Mouse (Mus musculus): ENCODE measurements around the gene Mapk1ip1. TPM values are rescaled to one million over a fixed set of nuclear protein-coding genes. Genes with fewer than 3 reads are reported as not detected.

Gene Mapk1ip1
- polyA plus RNA-seq, 1 experiment from 2014 or later, result 9.4 TPM

DNA sequence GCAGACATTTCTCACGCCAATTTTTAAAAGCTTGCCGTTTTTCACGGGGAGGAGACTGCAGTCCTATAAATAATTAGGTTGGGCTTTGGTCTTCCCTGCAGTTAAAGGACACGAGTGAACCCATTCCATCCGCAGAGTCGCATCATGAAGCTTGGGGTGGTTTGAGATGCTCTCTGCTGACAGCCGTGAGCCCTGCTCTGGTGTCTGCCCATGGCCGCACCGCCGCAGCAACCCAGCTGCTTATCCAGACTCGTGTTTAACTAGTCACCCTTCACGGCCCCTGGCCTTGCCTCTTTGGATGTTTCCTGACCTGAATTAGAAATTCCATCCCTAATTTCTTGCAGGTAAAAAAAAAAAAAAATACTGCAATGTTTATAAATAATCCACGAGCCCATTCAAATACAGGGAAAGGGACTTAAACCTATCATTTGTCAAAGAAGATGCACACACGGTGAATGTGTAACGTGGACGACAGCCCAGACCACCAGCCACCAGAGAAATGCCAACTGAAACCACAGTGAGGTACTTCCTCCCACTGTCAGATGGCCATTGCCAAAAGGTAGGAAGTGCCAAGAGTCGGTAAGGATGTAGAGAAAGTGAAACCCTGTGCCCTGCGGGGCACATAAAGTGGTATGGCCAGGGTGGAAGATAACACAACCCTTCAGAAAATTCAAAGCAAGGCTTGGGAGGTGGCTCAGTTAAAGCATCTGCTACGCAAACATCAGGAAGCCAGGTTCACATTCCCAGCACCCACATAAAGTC lies 20.9 kb downstream of the Mapk1ip1 start:
- Histone ChIP-seq H3K4me3 (ENCODE audit: low read depth, low read length) (no peak overlapping the region), H3K9ac (ENCODE audit: low read length) (no peak overlapping the region), H3K9me3 (ENCODE audit: control insufficient read depth, low read length) (no peaks in the 10 kb centered on the region), H3K27me3 (ENCODE audit: control insufficient read depth, insufficient read depth, low read length) (no peaks in the 10 kb centered on the region), H3K4me2 (replicated peaks; ENCODE audit: low read depth) (no peak overlapping the region), H3K36me3 (ENCODE audit: control insufficient read depth, insufficient read depth, low read length) (no peaks in the 10 kb centered on the region), H3K27ac (replicated peaks) (no peak overlapping the region), H3K4me1 (replicated peaks; ENCODE audit: control insufficient read depth, insufficient read depth) (no peaks in the 10 kb centered on the region)
- ATAC-seq (ENCODE audit: low FRiP score, low TSS enrichment) (no peak), DNase-seq (ENCODE audit: low spot score) (no peak)
- WGBS, result 75% methylated on average over 19 of the region's 19 CpGs
- TF ChIP-seq EP300 (optimal IDR thresholded peaks at IDR 0.05), result no peak
- TF ChIP-seq CTCF (IDR thresholded peaks at IDR 0.05; ENCODE audit: low read depth), result no peak

- Histone ChIP-seq H3K9ac (ENCODE audit: low read length) (no peak overlapping the region), H3K4me2 (replicated peaks; ENCODE audit: low read depth) (no peak overlapping the region)
- WGBS, result 78% methylated on average over 6 of the region's 6 CpGs
Observed at GRCm38 (mm10) chr7:138824423-138824822, 21.6 kb downstream of the Mapk1ip1 start.

DNA sequence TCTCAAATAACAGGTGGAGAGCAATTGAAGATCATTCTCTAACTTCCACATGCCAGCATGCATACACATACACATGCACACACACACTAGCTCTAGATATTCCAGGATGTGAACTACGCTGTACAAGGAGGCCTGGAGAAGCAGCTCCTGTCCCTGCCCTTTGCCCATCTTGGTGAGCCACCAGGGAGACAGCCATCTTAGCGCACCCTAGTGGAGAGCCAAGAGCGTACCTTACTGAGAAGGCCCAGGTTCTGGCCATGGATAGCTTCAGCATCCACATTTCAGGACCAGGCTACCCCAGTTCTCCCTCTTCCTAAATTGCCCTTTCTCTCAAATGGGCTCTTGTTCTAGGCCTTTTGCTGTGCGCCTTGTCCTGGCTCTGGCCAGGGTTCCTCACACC lies 27.8 kb downstream of the Mapk1ip1 start:
- Histone ChIP-seq H3K4me2 (replicated peaks; ENCODE audit: low read depth) (no peak overlapping the region), H3K9me3 (ENCODE audit: control insufficient read depth, low read length) (no peaks in the 10 kb centered on the region), H3K27ac (replicated peaks) (no peak overlapping the region), H3K27me3 (ENCODE audit: control insufficient read depth, insufficient read depth, low read length) (no peaks in the 10 kb centered on the region), H3K9ac (ENCODE audit: low read length) (no peak overlapping the region), H3K36me3 (ENCODE audit: control insufficient read depth, insufficient read depth, low read length) (no peaks in the 10 kb centered on the region), H3K4me3 (ENCODE audit: low read depth, low read length) (no peak overlapping the region), H3K4me1 (replicated peaks; ENCODE audit: control insufficient read depth, insufficient read depth) (no peaks in the 10 kb centered on the region)
- WGBS, result 55% methylated on average over 4 of the region's 4 CpGs
- no peak for TF ChIP-seq EP300 (optimal IDR thresholded peaks at IDR 0.05)
- peak; percentile 51 for TF ChIP-seq CTCF (IDR thresholded peaks at IDR 0.05; ENCODE audit: low read depth)
- DNase-seq (ENCODE audit: low spot score), result no peak
- ATAC-seq (ENCODE audit: low FRiP score, low TSS enrichment), result no peak

More at GRCm38 (mm10) chr7:138824423-138824822, 21.6 kb downstream of the Mapk1ip1 start:
- H3K27me3 ChIP-seq (ENCODE audit: control insufficient read depth, insufficient read depth, low read length), result no peaks in the 10 kb centered on the region
- no peak overlapping the region for H3K27ac ChIP-seq (replicated peaks)
- no peak for ATAC-seq (ENCODE audit: low FRiP score, low TSS enrichment)
- no peak for TF ChIP-seq CTCF (IDR thresholded peaks at IDR 0.05; ENCODE audit: low read depth)
- TF ChIP-seq EP300 (optimal IDR thresholded peaks at IDR 0.05), result no peak
- H3K9me3 ChIP-seq (ENCODE audit: control insufficient read depth, low read length), result no peaks in the 10 kb centered on the region
- H3K4me3 ChIP-seq (ENCODE audit: low read depth, low read length), result no peak overlapping the region
- no peak for DNase-seq (ENCODE audit: low spot score)
- H3K4me1 ChIP-seq (replicated peaks; ENCODE audit: control insufficient read depth, insufficient read depth), result no peaks in the 10 kb centered on the region
- no peaks in the 10 kb centered on the region for H3K36me3 ChIP-seq (ENCODE audit: control insufficient read depth, insufficient read depth, low read length)

GRCm38 (mm10) chr7:138813213-138813875 lies 32.7 kb downstream of the Mapk1ip1 start:
- TF ChIP-seq CTCF (IDR thresholded peaks at IDR 0.05; ENCODE audit: low read depth) (no peak), EP300 (optimal IDR thresholded peaks at IDR 0.05) (no peak)
- WGBS, result 57% methylated on average over 11 of the region's 11 CpGs
- H3K4me3 ChIP-seq (ENCODE audit: low read depth, low read length), result no peak overlapping the region
- no peak overlapping the region for H3K27ac ChIP-seq (replicated peaks)
- DNase-seq (ENCODE audit: low spot score) (no peak), ATAC-seq (ENCODE audit: low FRiP score, low TSS enrichment) (no peak)
- H3K9me3 ChIP-seq (ENCODE audit: control insufficient read depth, low read length), result no peaks in the 10 kb centered on the region
- no peaks in the 10 kb centered on the region for H3K36me3 ChIP-seq (ENCODE audit: control insufficient read depth, insufficient read depth, low read length)
- no peak overlapping the region for H3K9ac ChIP-seq (ENCODE audit: low read length)
- H3K27me3 ChIP-seq (ENCODE audit: control insufficient read depth, insufficient read depth, low read length), result no peaks in the 10 kb centered on the region
- H3K4me2 ChIP-seq (replicated peaks; ENCODE audit: low read depth), result no peak overlapping the region
- H3K4me1 ChIP-seq (replicated peaks; ENCODE audit: control insufficient read depth, insufficient read depth), result no peaks in the 10 kb centered on the region

DNA sequence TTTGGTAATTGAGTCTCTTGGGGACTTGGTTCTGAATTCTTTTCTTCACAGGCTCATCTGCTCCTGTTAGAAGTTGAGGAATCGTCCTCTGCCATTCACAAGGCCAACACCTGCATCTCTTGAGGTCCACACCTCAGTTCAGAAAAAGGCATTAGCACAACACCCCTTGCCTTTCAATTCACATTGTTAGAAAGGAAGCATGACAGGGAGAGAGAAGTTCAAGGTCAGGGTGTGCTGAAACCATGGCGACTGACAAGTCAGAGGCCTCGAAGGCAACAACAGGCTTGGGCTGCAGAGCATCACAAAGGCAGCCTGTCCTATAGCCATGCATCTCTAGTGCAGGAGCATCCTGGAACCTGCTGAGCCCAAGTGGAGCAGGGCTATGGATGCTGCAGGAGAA lies 38.9 kb downstream of the Mapk1ip1 start:
- Histone ChIP-seq H3K27me3 (ENCODE audit: control insufficient read depth, insufficient read depth, low read length) (no peaks in the 10 kb centered on the region), H3K27ac (replicated peaks) (no peak overlapping the region), H3K4me2 (replicated peaks; ENCODE audit: low read depth) (no peak overlapping the region), H3K4me1 (replicated peaks; ENCODE audit: control insufficient read depth, insufficient read depth) (no peaks in the 10 kb centered on the region), H3K4me3 (ENCODE audit: low read depth, low read length) (no peak overlapping the region), H3K9ac (ENCODE audit: low read length) (no peak overlapping the region), H3K36me3 (ENCODE audit: control insufficient read depth, insufficient read depth, low read length) (no peaks in the 10 kb centered on the region), H3K9me3 (ENCODE audit: control insufficient read depth, low read length) (no peaks in the 10 kb centered on the region)
- 89% methylated on average over 3 of the region's 3 CpGs for WGBS
- no peak for DNase-seq (ENCODE audit: low spot score)
- no peak for TF ChIP-seq EP300 (optimal IDR thresholded peaks at IDR 0.05)
- no peak for TF ChIP-seq CTCF (IDR thresholded peaks at IDR 0.05; ENCODE audit: low read depth)
- ATAC-seq (ENCODE audit: low FRiP score, low TSS enrichment), result no peak

DNA sequence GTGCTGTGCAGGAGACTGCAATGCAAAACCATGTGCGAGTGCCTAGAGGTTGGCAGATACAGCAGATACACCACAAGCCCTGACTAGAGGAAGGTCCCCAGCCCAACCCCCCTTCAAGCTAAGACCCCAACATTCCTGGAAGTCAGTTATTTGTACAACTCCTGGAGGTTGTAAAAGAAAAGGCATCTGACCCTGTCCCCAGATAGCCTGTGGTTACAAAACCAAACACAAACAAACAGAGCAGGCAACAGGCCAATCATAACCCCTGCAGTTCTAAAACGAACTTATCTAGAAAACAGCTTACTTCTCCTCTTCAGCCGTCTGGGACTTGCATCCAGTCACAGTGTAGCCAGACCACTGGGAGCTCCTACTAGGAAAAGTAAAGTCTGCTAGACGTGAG lies 42.7 kb downstream of the Mapk1ip1 start:
- TF ChIP-seq EP300 (optimal IDR thresholded peaks at IDR 0.05) (no peak), CTCF (IDR thresholded peaks at IDR 0.05; ENCODE audit: low read depth) (no peak)
- Histone ChIP-seq H3K9me3 (ENCODE audit: control insufficient read depth, low read length) (no peaks in the 10 kb centered on the region), H3K36me3 (ENCODE audit: control insufficient read depth, insufficient read depth, low read length) (no peaks in the 10 kb centered on the region), H3K4me1 (replicated peaks; ENCODE audit: control insufficient read depth, insufficient read depth) (no peaks in the 10 kb centered on the region), H3K27ac (replicated peaks) (no peak overlapping the region), H3K4me2 (replicated peaks; ENCODE audit: low read depth) (no peak overlapping the region), H3K4me3 (ENCODE audit: low read depth, low read length) (no peak overlapping the region), H3K27me3 (ENCODE audit: control insufficient read depth, insufficient read depth, low read length) (no peaks in the 10 kb centered on the region), H3K9ac (ENCODE audit: low read length) (no peak overlapping the region)
- ATAC-seq (ENCODE audit: low FRiP score, low TSS enrichment) (no peak), DNase-seq (ENCODE audit: low spot score) (no peak)
- 9% methylated on average over 4 of the region's 4 CpGs for WGBS
